Mouse (Mus musculus) ES-Bruce4 (cell line): ENCODE data around the gene Tnnt2. TPM values are rescaled to one million over a fixed set of nuclear protein-coding genes. Genes with fewer than 3 reads are reported as not detected.

ENCODE experiments used
- H3K27ac ChIP-seq: 2 replicates; pipeline ENCODE4 v1.5.1; 2012; ENCODE audit warnings: low read length, inconsistent platforms; ENCODE audit not compliant: insufficient read depth
- H3K27me3 ChIP-seq: 2 replicates; pipeline ENCODE4 v1.6.1; 2012; ENCODE audit warnings: mild to moderate bottlenecking, low read length, inconsistent platforms; ENCODE audit not compliant: control insufficient read depth, poor library complexity, insufficient read depth, severe bottlenecking
- H3K36me3 ChIP-seq: 2 replicates; pipeline ENCODE4 v1.6.1; 2012; ENCODE audit warnings: inconsistent platforms, mild to moderate bottlenecking, low read length, moderate library complexity; ENCODE audit not compliant: control insufficient read depth, poor library complexity, insufficient read depth, severe bottlenecking
- H3K4me1 ChIP-seq: one replicate; pipeline ENCODE4 v1.8.1; 2011; ENCODE audit warnings: low read length; ENCODE audit not compliant: control insufficient read depth, insufficient read depth
- H3K4me3 ChIP-seq: 2 replicates; pipeline ENCODE4 v1.5.1; 2011; ENCODE audit warnings: low read depth, mild to moderate bottlenecking, low read length
- H3K9ac ChIP-seq: 2 replicates; pipeline ENCODE4 v1.6.1; 2012; ENCODE audit warnings: low read depth, mild to moderate bottlenecking, inconsistent platforms; ENCODE audit not compliant: poor library complexity, severe bottlenecking
- H3K9me3 ChIP-seq: replicated peaks from 2 replicates; pipeline ENCODE4 v1.6.1; 2012; ENCODE audit warnings: mild to moderate bottlenecking, low read length, inconsistent platforms; ENCODE audit not compliant: control insufficient read depth, poor library complexity, insufficient read depth, severe bottlenecking
- CTCF ChIP-seq: IDR thresholded peaks from one replicate; pipeline ENCODE4 v1.8.1; 2011; ENCODE audit warnings: low read depth, low read length
- EP300 ChIP-seq: IDR thresholded peaks from 2 replicates; pipeline ENCODE4 v1.6.1; 2011; ENCODE audit warnings: low read depth, low read length; ENCODE audit not compliant: insufficient read depth
- POLR2A ChIP-seq: IDR thresholded peaks from one replicate; pipeline ENCODE4 v1.8.1; 2011; ENCODE audit warnings: low read length; ENCODE audit not compliant: insufficient read depth
- polyA plus RNA-seq: library from polyadenylated mRNA; stranded (reverse); fragments of >200 nt; gene quantifications from 2 replicates; pipeline ENCODE4 v1.2.4, GENCODE M21; 2011; ENCODE audit warnings: low read depth; ENCODE audit not compliant: missing spikeins, insufficient read depth, insufficient read length

The Tnnt2 gene
- polyA plus RNA-seq, 1 experiment: 1.6 TPM

- Histone ChIP-seq H3K9ac (no peak overlapping the region), H3K27me3 (0 out of 2 replicates have a peak, but pooled peaks cover 5% of the 10 kb centered on the region), H3K9me3 (no peaks in the 10 kb centered on the region), H3K4me1 (no peaks in the 10 kb centered on the region), H3K27ac (no peak overlapping the region), H3K36me3 (no peaks in the 10 kb centered on the region), H3K4me3 (no peak overlapping the region)
- TF ChIP-seq EP300 (no peak), POLR2A (no peak), CTCF (no peak)
Observed at GRCm38 (mm10) chr1:135813687-135814395, 22.3 kb upstream of the Tnnt2 start.

GRCm38 (mm10) chr1:135814531-135814930 is 21.6 kb upstream of the Tnnt2 start:
- H3K27me3 ChIP-seq: 0 out of 2 replicates have a peak, but pooled peaks cover 5% of the 10 kb centered on the region

GRCm38 (mm10) chr1:135817595-135817994 is 18.6 kb upstream of the Tnnt2 start:
- H3K9me3 ChIP-seq: no peaks in the 10 kb centered on the region
- H3K4me1 ChIP-seq: peaks cover 8% of the 10 kb centered on the region
- no peak overlapping the region for H3K27ac ChIP-seq
- TF ChIP-seq CTCF (no peak), POLR2A (no peak), EP300 (no peak)
- 0 out of 2 replicates have a peak, but pooled peaks cover 7% of the 10 kb centered on the region for H3K27me3 ChIP-seq
- H3K9ac ChIP-seq: peak overlapping the region; percentile 86; the same call in 1 of the 2 replicates
- no peak overlapping the region for H3K4me3 ChIP-seq
- H3K36me3 ChIP-seq: no peaks in the 10 kb centered on the region

More at GRCm38 (mm10) chr1:135814531-135814930, 21.6 kb upstream of the Tnnt2 start:
- Histone ChIP-seq H3K27ac (no peak overlapping the region), H3K4me1 (no peaks in the 10 kb centered on the region), H3K9ac (no peak overlapping the region), H3K4me3 (no peak overlapping the region), H3K36me3 (no peaks in the 10 kb centered on the region), H3K9me3 (no peaks in the 10 kb centered on the region)
- no peak for TF ChIP-seq POLR2A
- TF ChIP-seq EP300: no peak
- TF ChIP-seq CTCF: no peak

- Histone ChIP-seq H3K9me3 (no peaks in the 10 kb centered on the region), H3K27me3 (0 out of 2 replicates have a peak, but pooled peaks cover 7% of the 10 kb centered on the region), H3K27ac (no peak within 1 kb of the TSS), H3K9ac (peak within 1 kb of the TSS; percentile 86), H3K4me3 (peak within 1 kb of the TSS; percentile 58), H3K4me1 (peaks cover 10% of the 10 kb centered on the region), H3K36me3 (no peaks in the 10 kb centered on the region)
- TF ChIP-seq EP300: no peak
- TF ChIP-seq POLR2A: peak; percentile 32
- TF ChIP-seq CTCF: no peak
Observed at GRCm38 (mm10) chr1:135818481-135819086, 17.6 kb upstream of the Tnnt2 start, which contains the start of gene Lad1. Gene Lad1 (plus strand): TSS chr1:135818598.

GRCm38 (mm10) chr1:135820071-135820470 is 16.1 kb upstream of the Tnnt2 start:
- H3K4me1 ChIP-seq: peaks cover 10% of the 10 kb centered on the region
- H3K4me3 ChIP-seq: no peak overlapping the region
- H3K36me3 ChIP-seq: no peaks in the 10 kb centered on the region
- TF ChIP-seq POLR2A (no peak), EP300 (no peak), CTCF (no peak)
- no peaks in the 10 kb centered on the region for H3K9me3 ChIP-seq
- H3K9ac ChIP-seq: no peak overlapping the region
- no peak overlapping the region for H3K27ac ChIP-seq
- 0 out of 2 replicates have a peak, but pooled peaks cover 7% of the 10 kb centered on the region for H3K27me3 ChIP-seq
